Mouse (Mus musculus) testis, adult 10 weeks (tissue): ENCODE measurements around the gene Cyfip2. TPM values are rescaled to one million over a fixed set of nuclear protein-coding genes. Genes with fewer than 3 reads are reported as not detected.

Source experiments
- polyA plus RNA-seq: library from polyadenylated mRNA; stranded (reverse); fragments of 350-450 nt; fragmentation: Illumina TruSeq; extraction: RNeasy Lipid Tissue Mini Kit (QIAGEN cat#74804); gene quantifications from one replicate; pipeline ENCODE4 v1.2.3, GENCODE M21; 2014; ENCODE audit warnings: low read depth, low replicate concordance

The Cyfip2 gene
- polyA plus RNA-seq: 1.2 TPM

GRCm38 (mm10) chr11:46312523-46313035 lies at the start of gene Cyfip2:
Gene Cyfip2, minus strand, starts transcription at chr11:46312859.

GRCm38 (mm10) chr11:46235334-46235733 lies 77.3 kb downstream of the Cyfip2 start, which contains the start of gene Fndc9:
Gene Fndc9, plus strand, starts transcription at chr11:46235531.

GRCm38 (mm10) chr11:46165866-46166585 lies 146.6 kb downstream of the Cyfip2 start, which contains the start of gene Nipal4:
Gene Nipal4, minus strand, starts transcription at chr11:46166508.

Other genes starting within 250 kb of the Cyfip2 start
- not detected for gene Nipal4, start 146.4 kb downstream of the Cyfip2 start, polyA plus RNA-seq
- gene Fndc9, start 77.3 kb downstream of the Cyfip2 start, polyA plus RNA-seq: 0.88 TPM
- not detected for gene Itk, start 76.7 kb upstream of the Cyfip2 start, polyA plus RNA-seq
- 104 TPM for gene Fam71b, start 83.7 kb upstream of the Cyfip2 start, polyA plus RNA-seq
- 243 TPM for gene Med7, start 124.1 kb upstream of the Cyfip2 start, polyA plus RNA-seq
- 0.42 TPM for gene Havcr2, start 142.1 kb upstream of the Cyfip2 start, polyA plus RNA-seq
- gene Gm12169, start 211.4 kb upstream of the Cyfip2 start, polyA plus RNA-seq: not detected